Mouse (Mus musculus) spleen, adult 2 months (tissue): ENCODE measurements around the gene Ccdc117.

Experiments
- CTCF ChIP-seq: fragments of 200-500 bp; IDR thresholded peaks from 2 replicates; pipeline ENCODE4 v1.5.1; 2011; ENCODE audit warnings: mild to moderate bottlenecking, inconsistent platforms; ENCODE audit not compliant: insufficient read depth, insufficient read length, insufficient replicate concordance; ENCODE audit errors: extremely low read depth
- POLR2A ChIP-seq: fragments of 200-500 bp; IDR thresholded peaks from 2 replicates; pipeline ENCODE4 v1.6.1; 2011; ENCODE audit warnings: low read depth, low read length, inconsistent platforms

- TF ChIP-seq CTCF, result no peak
- TF ChIP-seq POLR2A, result no peak
Measured at GRCm38 (mm10) chr11:5575046-5575445, 33.1 kb upstream of the Ccdc117 start.
